11 mouse cellular contexts compared by ENCODE assay signal in the genomic region with DNA sequence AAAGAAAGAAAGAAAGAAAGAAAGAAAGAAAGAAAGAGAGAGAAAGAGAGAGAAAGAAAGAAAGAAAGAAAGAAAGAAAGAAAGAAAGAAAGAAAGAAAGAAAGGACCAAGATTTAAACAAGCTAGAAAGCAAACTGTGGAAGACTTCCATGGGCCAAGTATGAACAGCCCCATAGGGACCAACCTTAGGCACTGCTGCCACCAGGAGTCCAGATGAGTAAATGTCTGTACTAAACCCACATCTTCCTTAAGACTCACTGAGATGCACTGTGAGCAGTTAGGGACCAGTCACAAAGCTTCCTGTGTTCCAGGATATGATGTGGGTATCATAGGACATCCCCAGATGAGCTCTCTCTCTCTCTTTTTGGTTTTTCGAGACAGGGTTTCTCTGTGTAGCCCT. TPM values are rescaled to one million over a fixed set of nuclear protein-coding genes. Genes with fewer than 3 reads are reported as not detected.
DNase-seq lines count a peak whose midpoint lies in the region; ATAC-seq and TF ChIP-seq lines count a peak whose summit lies in the region.
"Not testable (repeated sequence)": the region's sequence is repeated elsewhere in the genome, so short reads cannot be mapped to it uniquely, and the experiment has no call there.
"Had no signal": no experiment of that assay in that cellular context is flagged by ENCODE, and none has a peak within 500 bp of the region (broad histone marks: within the 10 kb centered on the region; RNA-seq: fewer than 3 reads in every experiment).

No protein-coding gene starts in this region.

- not testable (repeated sequence) for H3K9me3 ChIP-seq in heart, postnatal 0 days (replicated peaks; ENCODE audit: control insufficient read depth, low read length); liver, embryonic 13.5 days (replicated peaks)

- H3K27me3 ChIP-seq in heart, postnatal 0 days (ENCODE audit: control insufficient read depth, insufficient read depth, low read length); liver, embryonic 13.5 days: not testable (repeated sequence)

- not testable (repeated sequence) for H3K27ac ChIP-seq in heart, postnatal 0 days (ENCODE audit: low read depth); liver, embryonic 13.5 days

- H3K4me3 ChIP-seq in heart, postnatal 0 days (ENCODE audit: low read depth, low read length); liver, embryonic 13.5 days (replicated peaks): not testable (repeated sequence)

- TF ChIP-seq EP300 in heart, postnatal 0 days (IDR thresholded peaks at IDR 0.05; ENCODE audit: low read depth): not testable (repeated sequence)

- not testable (repeated sequence) for H3K4me2 ChIP-seq in heart, postnatal 0 days (ENCODE audit: low read depth, low read length); liver, embryonic 13.5 days

- H3K4me1 ChIP-seq in heart, postnatal 0 days (ENCODE audit: control insufficient read depth, insufficient read depth); liver, embryonic 13.5 days (replicated peaks): not testable (repeated sequence)

- peak; percentile 95 for ATAC-seq in common myeloid progenitor, adult 5-6 weeks (replicated peaks; ENCODE audit: low read depth, poor library complexity, severe bottlenecking)
- ATAC-seq in heart, postnatal 0 days (ENCODE audit: insufficient read depth, low read depth): peak; percentile 49; the same call in 1 of the 2 replicates
- peak; percentile 64; the same call in 1 of the 2 replicates for ATAC-seq in liver, embryonic 13.5 days (ENCODE audit: low read depth)

- 44% methylated on average over 1 of the region's 1 CpGs for WGBS in heart, postnatal 0 days
- WGBS in liver, embryonic 13.5 days (ENCODE audit: insufficient replicate concordance): 50% methylated on average over 1 of the region's 1 CpGs

- H3K36me3 ChIP-seq in heart, postnatal 0 days (replicated peaks; ENCODE audit: control insufficient read depth, insufficient read depth, low read length); liver, embryonic 13.5 days: not testable (repeated sequence)

- H3K9ac ChIP-seq in heart, postnatal 0 days (replicated peaks; ENCODE audit: low read depth, low read length); liver, embryonic 13.5 days: not testable (repeated sequence)

- DNase-seq in ES-CJ7 (ENCODE audit: low read depth, low spot score): peak; percentile 84
- peak; percentile 27 to 66 for DNase-seq in adrenal gland, adult (ENCODE audit: inconsistent age in 2 of 2, low spot score in 1 of 2)
- not testable (repeated sequence) for DNase-seq in heart, postnatal 0 days (ENCODE audit: low spot score); liver, embryonic 13.5 days
- peak; percentile 50 for DNase-seq in kidney, postnatal 10 days
- DNase-seq in naive thymus-derived CD4-positive, alpha-beta T cell, adult 2 months (ENCODE audit: low read depth): peak; percentile 26
- peak; percentile 21 for DNase-seq in thymus, postnatal 25 days

- peak; percentile 48 for TF ChIP-seq CTCF in heart, postnatal 0 days (IDR thresholded peaks at IDR 0.05; ENCODE audit: low read depth)

RNA-seq across cellular contexts. Expression of a gene that starts 15.9 kb away (rescaled TPM):
- not detected in 2 replicates for total RNA-seq in common myeloid progenitor, adult 5-6 weeks (2017)
- not detected in 2 replicates for total RNA-seq in heart, postnatal 0 days (2014; rRNA removed; ENCODE audit: low replicate concordance)
- polyA plus RNA-seq in heart, postnatal 0 days (2015; fragmentation: Nextera tagmentation; extraction: Ambion mirVana): 0.15 TPM in 1 of 2 replicates, not detected in the other
- polyA plus RNA-seq in liver, embryonic 13.5 days (2015; fragmentation: Nextera tagmentation; extraction: Ambion mirVana): not detected in 2 replicates
- polyA plus RNA-seq: forebrain, embryonic 10.5 days; kidney, embryonic 14.5 days; testis, adult 2 months had no signal

RNA-seq across cellular contexts. Expression of a gene that starts 25.0 kb away (rescaled TPM):
- 11.8 and 16.1 TPM in 2 replicates for total RNA-seq in common myeloid progenitor, adult 5-6 weeks (2017)
- 3.9 and 10.9 TPM in 2 replicates for total RNA-seq in heart, postnatal 0 days (2014; rRNA removed; ENCODE audit: low replicate concordance)
- polyA plus RNA-seq in heart, postnatal 0 days (2015; fragmentation: Nextera tagmentation; extraction: Ambion mirVana): 3.1 and 4.0 TPM in 2 replicates
- polyA plus RNA-seq in liver, embryonic 13.5 days (2015; fragmentation: Nextera tagmentation; extraction: Ambion mirVana): 3.4 and 4.4 TPM in 2 replicates

RNA-seq across cellular contexts. Expression of a gene that starts 43.6 kb away (rescaled TPM):
- 201 and 211 TPM in 2 replicates for total RNA-seq in common myeloid progenitor, adult 5-6 weeks (2017)
- 26.9 and 31.8 TPM in 2 replicates for total RNA-seq in heart, postnatal 0 days (2014; rRNA removed; ENCODE audit: low replicate concordance)
- polyA plus RNA-seq in heart, postnatal 0 days (2015; fragmentation: Nextera tagmentation; extraction: Ambion mirVana): 31.2 and 31.4 TPM in 2 replicates
- polyA plus RNA-seq in liver, embryonic 13.5 days (2015; fragmentation: Nextera tagmentation; extraction: Ambion mirVana): 61.0 and 67.3 TPM in 2 replicates
